Mouse (Mus musculus): ENCODE results near the gene Clec2g. TPM values are rescaled to one million over a fixed set of nuclear protein-coding genes. Genes with fewer than 3 reads are reported as not detected.
"Not testable (repeated sequence)": the region's sequence is repeated elsewhere in the genome, so short reads cannot be mapped to it uniquely, and the experiment has no call there.

Clec2g gene
- polyA plus RNA-seq, 1 experiment from 2014 or later: 3.8 TPM

- H3K4me2 ChIP-seq (replicated peaks; ENCODE audit: low read depth): no peak overlapping the region
- DNase-seq (ENCODE audit: low spot score) (no peak), ATAC-seq (ENCODE audit: low FRiP score, low TSS enrichment) (no peak)
- H3K9me3 ChIP-seq (ENCODE audit: control insufficient read depth, low read length): no peaks in the 10 kb centered on the region
- no peaks in the 10 kb centered on the region for H3K4me1 ChIP-seq (replicated peaks; ENCODE audit: control insufficient read depth, insufficient read depth)
- H3K27me3 ChIP-seq (ENCODE audit: control insufficient read depth, insufficient read depth, low read length): no peaks in the 10 kb centered on the region
- no peak overlapping the region for H3K4me3 ChIP-seq (ENCODE audit: low read depth, low read length)
- 67% methylated on average over 3 of the region's 3 CpGs for WGBS
- 0 out of 2 replicates have a peak overlapping the region, but pooled peaks have one; percentile 45 for H3K27ac ChIP-seq (replicated peaks)
- no peaks in the 10 kb centered on the region for H3K36me3 ChIP-seq (ENCODE audit: control insufficient read depth, insufficient read depth, low read length)
- H3K9ac ChIP-seq (ENCODE audit: low read length): no peak overlapping the region
- no peak for TF ChIP-seq CTCF (IDR thresholded peaks at IDR 0.05; ENCODE audit: low read depth)
- TF ChIP-seq EP300 (optimal IDR thresholded peaks at IDR 0.05): no peak
Measured at GRCm38 (mm10) chr6:129010505-129010873, 76.3 kb downstream of the Clec2g start.

GRCm38 (mm10) chr6:129012012-129012411 lies 77.8 kb downstream of the Clec2g start:
- H3K4me2 ChIP-seq (replicated peaks; ENCODE audit: low read depth); H3K27ac ChIP-seq (replicated peaks); DNase-seq (ENCODE audit: low spot score); H3K4me3 ChIP-seq (ENCODE audit: low read depth, low read length); H3K36me3 ChIP-seq (ENCODE audit: control insufficient read depth, insufficient read depth, low read length); H3K4me1 ChIP-seq (replicated peaks; ENCODE audit: control insufficient read depth, insufficient read depth); H3K9me3 ChIP-seq (ENCODE audit: control insufficient read depth, low read length); H3K27me3 ChIP-seq (ENCODE audit: control insufficient read depth, insufficient read depth, low read length); ATAC-seq (ENCODE audit: low FRiP score, low TSS enrichment); H3K9ac ChIP-seq (ENCODE audit: low read length): not testable (repeated sequence)
- 96% methylated on average over 16 of the region's 23 CpGs for WGBS

DNA sequence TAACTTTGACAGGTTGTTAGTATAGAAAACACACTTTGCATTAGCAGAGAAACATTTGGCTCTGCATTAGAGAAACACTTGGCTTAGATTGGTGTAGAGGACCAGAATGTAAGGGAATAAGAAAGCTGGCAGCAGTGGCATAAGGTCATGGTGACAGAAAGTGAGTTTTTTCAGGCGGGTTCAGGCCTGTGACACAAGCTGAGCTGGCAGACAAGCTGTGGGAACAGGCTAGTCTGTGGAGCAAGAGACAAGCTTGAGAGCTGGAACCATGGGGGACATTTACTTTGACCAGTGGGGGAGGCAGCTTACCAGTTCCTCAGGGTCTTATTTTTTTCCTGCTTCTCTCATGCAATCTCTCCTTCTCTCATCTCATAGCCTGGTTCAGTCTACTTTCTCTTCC lies 78.8 kb downstream of the Clec2g start:
- Histone ChIP-seq H3K4me1 (replicated peaks; ENCODE audit: control insufficient read depth, insufficient read depth) (no peaks in the 10 kb centered on the region), H3K4me2 (replicated peaks; ENCODE audit: low read depth) (no peak overlapping the region), H3K9me3 (ENCODE audit: control insufficient read depth, low read length) (no peaks in the 10 kb centered on the region), H3K36me3 (ENCODE audit: control insufficient read depth, insufficient read depth, low read length) (no peaks in the 10 kb centered on the region), H3K27me3 (ENCODE audit: control insufficient read depth, insufficient read depth, low read length) (no peaks in the 10 kb centered on the region), H3K4me3 (ENCODE audit: low read depth, low read length) (no peak overlapping the region), H3K9ac (ENCODE audit: low read length) (no peak overlapping the region), H3K27ac (replicated peaks) (no peak overlapping the region)
- TF ChIP-seq EP300 (optimal IDR thresholded peaks at IDR 0.05) (no peak), CTCF (IDR thresholded peaks at IDR 0.05; ENCODE audit: low read depth) (no peak)
- ATAC-seq (ENCODE audit: low FRiP score, low TSS enrichment) (no peak), DNase-seq (ENCODE audit: low spot score) (no peak)
- WGBS: 33% methylated on average over 1 of the region's 1 CpGs

DNA sequence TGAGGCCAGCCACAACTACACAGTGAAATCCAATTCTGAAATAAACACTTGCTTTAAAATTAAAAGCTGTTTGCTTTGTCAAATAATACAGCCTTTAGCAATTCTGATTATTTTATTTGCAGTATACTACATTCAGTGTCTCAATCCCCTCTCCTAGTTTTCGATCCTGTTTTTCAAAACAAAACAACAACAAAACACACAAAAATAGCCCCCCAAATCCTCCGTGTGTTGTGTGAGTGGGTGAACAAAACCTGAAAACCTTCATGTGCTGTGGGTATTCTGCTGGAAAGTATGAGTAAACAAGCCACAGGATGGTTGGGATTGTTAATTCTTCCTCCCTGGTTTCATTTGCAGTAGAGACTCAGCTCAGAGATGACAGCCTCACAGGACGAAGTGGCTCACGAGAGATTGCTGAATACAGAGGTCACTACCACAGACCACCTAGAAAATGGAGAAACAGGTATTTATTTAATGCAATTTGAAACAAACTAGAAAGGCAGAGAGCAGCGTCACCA lies 79.6 kb downstream of the Clec2g start:
- H3K27ac ChIP-seq (replicated peaks): peak overlapping the region; percentile 31; the same call in 1 of the 2 replicates
- no peak for DNase-seq (ENCODE audit: low spot score)

GRCm38 (mm10) chr6:129014399-129014798 lies 80.2 kb downstream of the Clec2g start:
- no peak overlapping the region for H3K4me3 ChIP-seq (ENCODE audit: low read depth, low read length)
- no peaks in the 10 kb centered on the region for H3K36me3 ChIP-seq (ENCODE audit: control insufficient read depth, insufficient read depth, low read length)
- H3K9ac ChIP-seq (ENCODE audit: low read length): no peak overlapping the region
- H3K4me1 ChIP-seq (replicated peaks; ENCODE audit: control insufficient read depth, insufficient read depth): no peaks in the 10 kb centered on the region
- H3K9me3 ChIP-seq (ENCODE audit: control insufficient read depth, low read length): no peaks in the 10 kb centered on the region
- TF ChIP-seq EP300 (optimal IDR thresholded peaks at IDR 0.05) (no peak), CTCF (IDR thresholded peaks at IDR 0.05; ENCODE audit: low read depth) (no peak)
- no peaks in the 10 kb centered on the region for H3K27me3 ChIP-seq (ENCODE audit: control insufficient read depth, insufficient read depth, low read length)
- WGBS: 56% methylated on average over 1 of the region's 1 CpGs
- DNase-seq (ENCODE audit: low spot score): no peak
- peak overlapping the region; percentile 30; the same call in 1 of the 2 replicates for H3K27ac ChIP-seq (replicated peaks)
- no peak overlapping the region for H3K4me2 ChIP-seq (replicated peaks; ENCODE audit: low read depth)
- ATAC-seq (ENCODE audit: low FRiP score, low TSS enrichment): no peak

More for the DNA sequence above, 79.6 kb downstream of the Clec2g start:
- H3K4me2 ChIP-seq (replicated peaks; ENCODE audit: low read depth): no peak overlapping the region
- WGBS: 49% methylated on average over 5 of the region's 5 CpGs
- ATAC-seq (ENCODE audit: low FRiP score, low TSS enrichment): no peak
- no peaks in the 10 kb centered on the region for H3K9me3 ChIP-seq (ENCODE audit: control insufficient read depth, low read length)
- TF ChIP-seq CTCF (IDR thresholded peaks at IDR 0.05; ENCODE audit: low read depth): no peak
- no peaks in the 10 kb centered on the region for H3K27me3 ChIP-seq (ENCODE audit: control insufficient read depth, insufficient read depth, low read length)
- no peak overlapping the region for H3K9ac ChIP-seq (ENCODE audit: low read length)
- H3K4me1 ChIP-seq (replicated peaks; ENCODE audit: control insufficient read depth, insufficient read depth): no peaks in the 10 kb centered on the region
- H3K4me3 ChIP-seq (ENCODE audit: low read depth, low read length): no peak overlapping the region
- no peaks in the 10 kb centered on the region for H3K36me3 ChIP-seq (ENCODE audit: control insufficient read depth, insufficient read depth, low read length)

- no peak overlapping the region for H3K4me3 ChIP-seq (ENCODE audit: low read depth, low read length)
- ATAC-seq (ENCODE audit: low FRiP score, low TSS enrichment) (no peak), DNase-seq (ENCODE audit: low spot score) (no peak)
- H3K27me3 ChIP-seq (ENCODE audit: control insufficient read depth, insufficient read depth, low read length): no peaks in the 10 kb centered on the region
- no peaks in the 10 kb centered on the region for H3K36me3 ChIP-seq (ENCODE audit: control insufficient read depth, insufficient read depth, low read length)
- no peak overlapping the region for H3K27ac ChIP-seq (replicated peaks)
- TF ChIP-seq EP300 (optimal IDR thresholded peaks at IDR 0.05): no peak
- no peak for TF ChIP-seq CTCF (IDR thresholded peaks at IDR 0.05; ENCODE audit: low read depth)
- H3K4me1 ChIP-seq (replicated peaks; ENCODE audit: control insufficient read depth, insufficient read depth): no peaks in the 10 kb centered on the region
- no peak overlapping the region for H3K4me2 ChIP-seq (replicated peaks; ENCODE audit: low read depth)
- no peaks in the 10 kb centered on the region for H3K9me3 ChIP-seq (ENCODE audit: control insufficient read depth, low read length)
- WGBS: 78% methylated on average over 8 of the region's 8 CpGs
- no peak overlapping the region for H3K9ac ChIP-seq (ENCODE audit: low read length)
Measured at GRCm38 (mm10) chr6:129027451-129028248, 93.5 kb downstream of the Clec2g start.
